Mouse (Mus musculus): ENCODE results near the gene Dlgap3. TPM values are rescaled to one million over a fixed set of nuclear protein-coding genes. Genes with fewer than 3 reads are reported as not detected.
A peak's percentile ranks its signal among the peaks of the same experiment; 100 is the strongest.

The Dlgap3 gene
- total RNA-seq, 2 experiments from 2014 or later: 396 to 399 TPM

DNA sequence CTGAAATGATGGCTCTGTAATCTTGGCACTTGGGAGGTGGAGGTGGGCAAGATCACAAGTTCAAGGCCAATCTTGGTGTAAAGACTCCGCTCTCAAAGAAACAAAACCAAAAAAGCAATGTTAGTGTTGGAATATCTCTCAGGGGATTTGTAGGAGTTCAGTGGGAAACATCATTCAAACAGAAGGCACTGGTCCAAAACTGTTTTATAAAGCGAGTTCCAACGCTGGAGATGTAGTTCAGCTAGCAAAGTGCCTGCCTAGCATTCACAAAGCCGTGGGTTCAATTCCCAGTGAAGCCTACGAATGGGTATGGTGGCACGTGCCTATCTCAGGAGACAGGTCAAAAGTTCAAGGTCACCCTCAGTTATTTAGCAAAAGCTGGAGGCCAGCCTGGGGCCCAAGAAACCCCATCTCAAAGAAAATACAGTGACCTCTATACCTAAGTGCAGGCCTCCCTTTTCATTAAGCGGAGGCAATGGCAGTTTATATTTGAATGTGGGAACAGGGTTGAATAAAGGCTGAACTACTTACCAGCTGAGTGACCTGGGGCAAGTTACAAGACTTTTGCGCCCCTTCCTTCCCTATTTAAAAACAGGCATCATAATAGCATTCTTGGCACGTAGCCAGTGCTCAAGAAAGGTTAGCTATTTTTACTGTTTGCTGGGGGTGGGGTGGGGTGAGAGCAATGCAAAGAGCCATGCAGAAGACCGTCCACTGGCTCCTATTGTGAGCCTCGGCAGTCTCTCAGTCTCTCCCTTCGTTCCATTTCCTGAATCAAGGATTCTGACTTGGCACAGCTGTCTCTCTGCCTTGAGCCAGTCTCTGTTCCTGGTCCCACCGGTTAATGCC, 32.0 kb downstream of the Dlgap3 start:
- DNase-seq (ENCODE audit: low spot score in 2 of 2): peak in 1 of 2 experiments; percentile 65
- intact Hi-C loops (cut with DNase I): no loop called here

DNA sequence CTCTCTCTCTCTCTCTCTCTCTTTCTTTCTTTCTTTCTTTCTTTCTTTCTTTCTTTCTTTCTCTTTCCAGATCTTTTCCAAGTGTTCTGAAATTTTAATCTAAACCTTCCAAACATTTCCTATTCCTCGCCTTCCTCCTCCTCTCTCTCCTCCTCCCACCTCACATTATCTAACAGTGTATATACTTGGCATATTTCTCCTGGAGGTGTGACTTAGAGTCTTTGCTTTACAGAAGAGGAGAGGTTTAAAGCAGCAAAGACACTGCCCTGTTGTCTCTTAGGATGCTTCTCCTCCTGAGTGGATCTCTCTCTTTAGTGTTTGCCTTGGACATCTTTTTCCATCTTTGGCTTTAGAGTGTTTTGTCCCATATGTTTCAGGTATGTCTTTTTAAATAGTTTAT, 34.1 kb downstream of the Dlgap3 start:
- DNase-seq (ENCODE audit: low spot score in 2 of 2): peak in 1 of 2 experiments; percentile 68
- intact Hi-C loops (cut with DNase I): loop anchor here (2.0 kb wide), 1 partner anchor 28 kb away; no protein-coding TSS in a partner anchor

- DNase-seq (ENCODE audit: low spot score in 2 of 2): no peak
- intact Hi-C loops (cut with DNase I): no loop called here
Measured at GRCm38 (mm10) chr4:127211318-127211717, 42.3 kb downstream of the Dlgap3 start.

- intact Hi-C loops (cut with DNase I): no loop called here
Measured at GRCm38 (mm10) chr4:127214510-127214909, 45.5 kb downstream of the Dlgap3 start.

DNA sequence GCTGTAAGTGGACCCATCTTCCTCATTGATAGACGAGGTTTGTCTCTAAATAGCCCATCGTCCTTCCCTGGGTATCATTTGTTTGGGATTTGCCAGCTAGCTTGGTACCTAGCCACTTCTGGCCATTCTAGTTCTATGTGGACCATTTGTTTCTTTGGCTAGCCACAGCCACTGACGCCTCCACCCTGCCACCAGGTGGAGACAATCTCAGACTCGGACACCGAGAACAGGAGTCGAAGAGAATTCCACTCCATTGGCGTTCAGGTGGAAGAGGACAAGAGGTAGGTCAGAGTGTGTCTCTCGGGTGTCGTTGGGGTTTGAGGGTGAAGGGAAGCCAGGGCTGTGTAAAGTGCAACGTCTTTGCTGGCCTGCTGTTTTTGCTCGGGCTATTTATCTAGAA, 46.1 kb downstream of the Dlgap3 start:
- intact Hi-C loops (cut with DNase I): no loop called here
- DNase-seq (ENCODE audit: low spot score in 2 of 2): no peak

More at GRCm38 (mm10) chr4:127214510-127214909, 45.5 kb downstream of the Dlgap3 start:
- DNase-seq (ENCODE audit: low spot score in 2 of 2): no peak

- intact Hi-C loops (cut with DNase I): no loop called here
Measured at GRCm38 (mm10) chr4:127215799-127216198, 46.8 kb downstream of the Dlgap3 start.

DNA sequence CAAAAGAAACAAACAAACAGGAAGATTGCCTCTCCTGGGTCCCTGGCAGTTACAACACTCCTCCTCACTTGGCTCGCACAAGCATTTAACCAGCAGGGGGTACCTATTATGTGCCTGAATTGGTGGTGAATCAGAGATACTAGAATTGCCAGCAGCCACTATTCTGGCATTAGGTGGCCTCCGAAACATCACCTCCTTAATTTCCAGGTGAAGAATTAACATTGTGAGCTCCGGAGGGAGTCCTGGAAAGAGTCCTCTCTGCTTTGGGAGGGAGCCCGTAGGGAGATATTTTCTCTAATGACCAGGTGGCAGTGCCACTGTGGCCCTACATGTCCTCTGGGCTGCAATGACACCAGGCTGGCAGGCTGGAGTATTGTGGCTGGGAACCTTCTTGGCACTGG, 47.2 kb downstream of the Dlgap3 start:
- intact Hi-C loops (cut with DNase I): no loop called here
- DNase-seq (ENCODE audit: low spot score in 2 of 2): no peak

More at GRCm38 (mm10) chr4:127215799-127216198, 46.8 kb downstream of the Dlgap3 start:
- DNase-seq (ENCODE audit: low spot score in 2 of 2): no peak

GRCm38 (mm10) chr4:127217048-127217447, 48.0 kb downstream of the Dlgap3 start:
- no peak for DNase-seq (ENCODE audit: low spot score in 2 of 2)

GRCm38 (mm10) chr4:127223291-127223690, 54.3 kb downstream of the Dlgap3 start:
- DNase-seq (ENCODE audit: low spot score in 2 of 2): no peak
- intact Hi-C loops (cut with DNase I): no loop called here

More at GRCm38 (mm10) chr4:127217048-127217447, 48.0 kb downstream of the Dlgap3 start:
- intact Hi-C loops (cut with DNase I): no loop called here

DNA sequence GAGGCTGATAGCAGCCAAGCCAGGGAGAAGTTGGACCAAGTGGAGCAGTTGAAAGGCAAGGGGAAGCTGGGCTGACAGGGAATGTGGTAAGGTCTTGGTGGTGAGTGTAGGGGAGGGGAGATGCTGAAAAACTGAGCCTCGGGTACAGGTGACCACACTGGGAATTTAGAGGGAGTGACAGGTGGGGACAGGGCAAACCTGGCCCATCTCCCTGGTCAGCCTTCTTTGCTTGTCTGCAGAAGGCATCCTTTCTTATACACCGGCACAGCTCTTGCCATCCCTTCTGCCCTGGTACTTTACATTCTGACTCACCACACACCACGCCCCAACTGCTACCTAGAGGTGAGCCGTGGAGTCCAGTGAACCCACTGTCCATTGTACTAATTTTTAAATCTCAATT, 54.8 kb downstream of the Dlgap3 start:
- intact Hi-C loops (cut with DNase I): no loop called here
- DNase-seq (ENCODE audit: low spot score in 2 of 2): no peak

DNA sequence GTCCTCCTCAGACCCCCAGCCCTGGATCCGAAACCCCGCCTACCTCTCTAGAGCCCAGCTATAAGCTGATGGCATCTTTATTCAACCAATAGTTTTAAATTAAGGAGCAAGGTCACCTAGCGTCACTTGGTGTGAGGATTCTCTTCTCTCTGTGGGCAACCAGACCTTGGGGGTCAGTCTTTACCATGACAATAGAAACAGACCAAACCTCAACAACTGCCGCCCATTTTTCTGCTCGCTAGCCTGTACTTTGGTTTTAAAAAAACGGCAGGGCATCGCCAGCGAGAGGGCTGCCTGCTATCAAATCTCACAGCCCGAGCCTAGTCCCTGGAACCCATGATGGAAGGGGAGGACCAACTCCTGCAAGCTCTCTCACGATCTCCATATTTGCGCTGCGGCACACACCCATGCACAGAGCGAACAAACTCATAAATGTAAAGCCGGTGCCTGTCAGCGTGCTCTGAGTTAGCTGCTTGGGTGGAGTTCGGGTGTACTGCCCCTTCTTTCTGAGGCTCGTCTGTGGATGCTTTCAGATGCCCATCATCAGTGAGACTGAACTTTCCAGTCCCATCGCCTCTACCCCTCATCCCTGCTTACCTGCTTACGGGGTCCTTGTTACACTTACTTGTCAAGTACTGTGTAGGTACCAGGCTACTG, 55.6 kb downstream of the Dlgap3 start:
- DNase-seq (ENCODE audit: low spot score in 2 of 2): no peak
- intact Hi-C loops (cut with DNase I): no loop called here

DNA sequence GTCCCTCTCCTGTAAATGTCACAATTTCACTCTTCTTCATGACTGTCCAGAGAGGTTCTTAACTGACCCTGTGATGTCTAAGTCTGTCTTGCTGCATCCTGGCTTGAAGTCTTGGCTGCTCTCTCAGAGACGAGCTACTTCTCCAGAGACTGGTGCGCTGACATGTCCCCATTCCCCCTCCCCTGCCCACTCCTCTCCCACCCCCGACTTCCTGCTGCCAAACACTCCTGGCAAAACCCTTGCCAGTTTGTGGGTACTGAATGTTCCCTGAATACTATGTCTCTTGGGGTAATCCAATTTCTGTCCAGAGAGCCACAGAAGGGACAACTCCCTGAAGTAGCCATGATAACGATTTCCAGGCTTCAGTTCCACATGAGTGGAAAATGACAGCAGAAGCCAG, 57.1 kb downstream of the Dlgap3 start:
- intact Hi-C loops (cut with DNase I): loop anchor here (1.0 kb wide), 1 partner anchor 52 kb away; no protein-coding TSS in a partner anchor

GRCm38 (mm10) chr4:127227051-127227673, 58.2 kb downstream of the Dlgap3 start:
- DNase-seq (ENCODE audit: low spot score in 2 of 2): no peak
- intact Hi-C loops (cut with DNase I): no loop called here

More for the DNA sequence above, 57.1 kb downstream of the Dlgap3 start:
- peak in 1 of 2 experiments; percentile 55 for DNase-seq (ENCODE audit: low spot score in 2 of 2)

- peak; percentile 86 to 93 for DNase-seq (ENCODE audit: low spot score in 2 of 2)
- intact Hi-C loops (cut with DNase I): no loop called here
Measured at GRCm38 (mm10) chr4:127232028-127232427, 63.0 kb downstream of the Dlgap3 start.

GRCm38 (mm10) chr4:127232551-127232950, 63.5 kb downstream of the Dlgap3 start:
- peak in 1 of 2 experiments; percentile 38 for DNase-seq (ENCODE audit: low spot score in 2 of 2)
- intact Hi-C loops (cut with DNase I): no loop called here

GRCm38 (mm10) chr4:127233416-127234125, 64.6 kb downstream of the Dlgap3 start:
- intact Hi-C loops (cut with DNase I): loop anchor here (2.0 kb wide), 1 partner anchor 65 kb away; the partner anchor contains the start of gene Dlgap3
- no peak for DNase-seq (ENCODE audit: low spot score in 2 of 2)

DNA sequence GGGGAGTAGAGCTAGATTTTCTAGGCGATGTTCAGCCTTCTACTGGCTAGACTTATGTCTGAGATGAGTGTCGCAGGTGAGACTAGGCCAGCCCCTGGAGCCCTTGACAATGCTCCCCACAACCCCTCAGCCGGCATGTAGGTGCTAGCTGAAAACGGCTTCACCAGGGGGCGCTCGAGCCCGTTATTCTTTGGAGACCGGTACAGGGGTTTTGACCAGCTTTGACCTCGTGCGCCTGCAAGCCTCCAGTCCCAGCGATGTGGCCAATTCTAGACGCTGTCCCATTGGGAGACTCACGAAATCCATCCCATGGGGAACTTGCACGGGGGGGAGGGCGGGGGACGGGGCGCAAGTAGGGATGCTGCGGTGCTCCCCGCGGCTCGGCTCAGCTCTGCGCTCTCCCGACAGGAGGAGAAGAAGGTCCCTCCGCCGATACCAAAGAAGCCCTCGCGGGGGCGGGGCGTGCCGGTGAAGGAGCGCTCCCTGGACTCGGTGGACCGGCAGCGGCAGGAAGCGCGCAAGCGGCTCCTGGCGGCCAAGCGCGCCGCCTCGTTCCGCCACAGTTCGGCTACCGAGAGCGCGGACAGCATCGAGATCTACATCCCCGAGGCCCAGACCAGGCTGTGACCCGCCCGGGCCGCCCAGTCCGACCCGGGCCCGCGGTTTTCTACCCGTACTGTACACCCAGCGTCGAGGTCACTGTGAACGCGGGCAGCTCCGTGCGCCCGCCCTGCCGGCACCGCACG, 66.9 kb downstream of the Dlgap3 start:
- intact Hi-C loops (cut with DNase I): loop anchor here (2.0 kb wide), 1 partner anchor 67 kb away; the partner anchor contains the start of gene Dlgap3
- peak; percentile 68 to 75 for DNase-seq (ENCODE audit: low spot score in 2 of 2)

DNA sequence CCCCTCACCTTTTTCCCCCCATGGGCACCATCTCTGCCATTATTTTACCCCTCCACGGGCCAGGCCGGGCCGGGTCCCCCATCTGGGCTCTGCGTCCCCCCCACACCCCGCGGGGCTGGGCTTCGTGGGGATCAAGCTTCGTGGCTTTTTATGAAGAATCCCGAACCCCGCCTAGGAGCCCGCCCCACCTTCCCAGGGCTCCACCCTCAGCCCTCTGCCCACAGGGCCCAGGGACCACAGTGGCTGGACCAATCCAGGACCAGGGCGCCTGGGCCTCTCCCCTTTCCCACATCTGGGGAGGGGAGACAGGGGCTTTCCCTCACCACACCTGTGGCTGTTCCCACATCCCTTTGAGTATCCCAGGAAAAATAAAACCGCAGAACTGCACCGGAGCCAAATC, 67.6 kb downstream of the Dlgap3 start:
- intact Hi-C loops (cut with DNase I): no loop called here

DNA sequence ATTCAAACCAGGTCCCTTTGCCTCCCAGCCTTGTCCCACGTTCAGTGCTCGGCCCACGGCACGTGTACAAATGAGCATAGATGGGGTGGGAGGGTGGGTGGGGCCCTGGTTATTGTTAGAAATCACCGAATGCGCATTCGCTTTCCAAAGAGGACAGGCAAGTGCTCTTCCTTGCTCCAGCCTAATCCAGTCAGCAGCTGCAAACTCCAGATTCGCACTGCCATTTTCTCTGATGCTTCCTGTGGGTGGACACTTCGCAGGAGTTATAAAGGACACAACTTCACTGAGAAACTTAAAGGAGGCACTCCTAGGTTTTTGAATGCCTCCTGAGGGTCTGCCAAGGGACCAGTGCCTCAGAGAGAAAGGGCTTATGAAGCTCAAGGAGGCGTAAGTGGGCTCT, 68.3 kb downstream of the Dlgap3 start:
- intact Hi-C loops (cut with DNase I): no loop called here
- peak in 1 of 2 experiments; percentile 68 for DNase-seq (ENCODE audit: low spot score in 2 of 2)

More for the DNA sequence above, 67.6 kb downstream of the Dlgap3 start:
- DNase-seq (ENCODE audit: low spot score in 2 of 2): no peak
